Mouse (Mus musculus) neural tube, embryonic 14.5 days (tissue): ENCODE measurements at regions not wholly inside any gene's neighbourhood (a gene's known extent, or its start where the extent isn't known, plus 50 kb on each side); places are given as distances from the start of the nearest gene placed in this dataset.

Experiments
- ATAC-seq: fragments of 200-750 bp; cut with Nextera tagmentation; 2 replicates; pipeline ENCODE4 v1.8.0; 2017; ENCODE audit warnings: low read depth, mild to moderate bottlenecking, moderate TSS enrichment, moderate library complexity
- H3K27ac ChIP-seq: fragments of 300-500 bp; sonication (generic); 2 replicates; pipeline ENCODE4 v1.5.1; 2014; ENCODE audit warnings: low read depth, mild to moderate bottlenecking, control low read depth, low read length, moderate library complexity, mixed read lengths
- H3K27me3 ChIP-seq: fragments of 300-500 bp; sonication (generic); 2 replicates; pipeline ENCODE4 v1.6.1; 2014; ENCODE audit warnings: low read length; ENCODE audit not compliant: control insufficient read depth, insufficient read depth
- H3K36me3 ChIP-seq: fragments of 300-500 bp; sonication (generic); 2 replicates; pipeline ENCODE4 v1.6.1; 2014; ENCODE audit warnings: low read length, mixed read lengths; ENCODE audit not compliant: control insufficient read depth, insufficient read depth
- H3K4me1 ChIP-seq: fragments of 300-500 bp; sonication (generic); 2 replicates; pipeline ENCODE4 v1.6.1; 2014; ENCODE audit warnings: low read length; ENCODE audit not compliant: control insufficient read depth, insufficient read depth
- H3K4me2 ChIP-seq: fragments of 300-500 bp; sonication (generic); 2 replicates; pipeline ENCODE4 v1.6.1; 2014; ENCODE audit warnings: mild to moderate bottlenecking, low read depth, low read length, control low read depth
- H3K4me3 ChIP-seq: fragments of 300-500 bp; sonication (generic); 2 replicates; pipeline ENCODE4 v1.5.1; 2014; ENCODE audit warnings: low read depth, low read length, control low read depth, mixed read lengths
- H3K9ac ChIP-seq: fragments of 300-500 bp; sonication (generic); replicated peaks from 2 replicates; pipeline ENCODE4 v1.6.1; 2014; ENCODE audit warnings: low read depth, mild to moderate bottlenecking, control low read depth, low read length, mixed read lengths
- H3K9me3 ChIP-seq: fragments of 300-500 bp; sonication (generic); 2 replicates; pipeline ENCODE4 v1.6.1; 2016; ENCODE audit warnings: low read length; ENCODE audit not compliant: control insufficient read depth
- WGBS: fragments of 180-500 bp; shearing (Covaris S2); extraction: QIAGEN DNeasy Blood & Tissue Kit; methylation state at CpG from one replicate; pipeline ENCODE4 v1.1.7; 2014; 5-methylcytosine and 5-hydroxymethylcytosine counted together

GRCm38 (mm10) chr6:110120406-110120805 is 525.0 kb upstream of the Grm7 start:
- Histone ChIP-seq H3K9ac (no peak overlapping the region), H3K4me2 (no peak overlapping the region), H3K27me3 (no peaks in the 10 kb centered on the region), H3K4me3 (no peak overlapping the region), H3K27ac (no peak overlapping the region), H3K9me3 (no peaks in the 10 kb centered on the region), H3K4me1 (no peaks in the 10 kb centered on the region), H3K36me3 (no peaks in the 10 kb centered on the region)
- ATAC-seq, result no peak
- 97% methylated on average over 1 of the region's 1 CpGs for WGBS

GRCm38 (mm10) chr6:110132271-110132670 is 513.1 kb upstream of the Grm7 start:
- no peak overlapping the region for H3K4me3 ChIP-seq
- 89% methylated on average over 3 of the region's 3 CpGs for WGBS
- no peaks in the 10 kb centered on the region; the same call in 1 of the 2 replicates for H3K4me1 ChIP-seq
- H3K27ac ChIP-seq, result no peak overlapping the region
- H3K4me2 ChIP-seq, result no peak overlapping the region
- no peaks in the 10 kb centered on the region for H3K27me3 ChIP-seq
- H3K9ac ChIP-seq, result no peak overlapping the region
- H3K9me3 ChIP-seq, result no peaks in the 10 kb centered on the region
- H3K36me3 ChIP-seq, result no peaks in the 10 kb centered on the region
- no peak for ATAC-seq

GRCm38 (mm10) chr6:110133587-110133986 is 511.8 kb upstream of the Grm7 start:
- no peaks in the 10 kb centered on the region for H3K27me3 ChIP-seq
- no peaks in the 10 kb centered on the region for H3K9me3 ChIP-seq
- no peaks in the 10 kb centered on the region; the same call in 1 of the 2 replicates for H3K4me1 ChIP-seq
- no peak overlapping the region for H3K9ac ChIP-seq
- H3K4me3 ChIP-seq, result no peak overlapping the region
- WGBS, result 88% methylated on average over 1 of the region's 1 CpGs
- no peak overlapping the region for H3K27ac ChIP-seq
- no peak overlapping the region for H3K4me2 ChIP-seq
- no peaks in the 10 kb centered on the region for H3K36me3 ChIP-seq
- ATAC-seq, result no peak

- WGBS, result 14% methylated on average over 7 of the region's 7 CpGs
- Histone ChIP-seq H3K27ac (no peak overlapping the region), H3K4me1 (no peaks in the 10 kb centered on the region; the same call in 1 of the 2 replicates)
Measured at GRCm38 (mm10) chr6:110137043-110137650, 508.2 kb upstream of the Grm7 start.

GRCm38 (mm10) chr6:110139396-110139795 is 506.0 kb upstream of the Grm7 start:
- Histone ChIP-seq H3K27me3 (no peaks in the 10 kb centered on the region), H3K4me1 (no peaks in the 10 kb centered on the region; the same call in 1 of the 2 replicates), H3K36me3 (no peaks in the 10 kb centered on the region), H3K4me3 (no peak overlapping the region), H3K9me3 (no peaks in the 10 kb centered on the region), H3K9ac (no peak overlapping the region), H3K4me2 (no peak overlapping the region), H3K27ac (no peak overlapping the region)
- ATAC-seq, result no peak
- WGBS, result 93% methylated on average over 2 of the region's 2 CpGs

More at GRCm38 (mm10) chr6:110137043-110137650, 508.2 kb upstream of the Grm7 start:
- no peak overlapping the region for H3K4me2 ChIP-seq
- no peaks in the 10 kb centered on the region for H3K9me3 ChIP-seq
- H3K36me3 ChIP-seq, result no peaks in the 10 kb centered on the region
- ATAC-seq, result no peak
- H3K9ac ChIP-seq, result no peak overlapping the region
- H3K4me3 ChIP-seq, result no peak overlapping the region
- no peaks in the 10 kb centered on the region for H3K27me3 ChIP-seq

- Histone ChIP-seq H3K9ac (no peak overlapping the region), H3K4me3 (no peak overlapping the region), H3K9me3 (no peaks in the 10 kb centered on the region), H3K27ac (no peak overlapping the region), H3K4me1 (no peaks in the 10 kb centered on the region), H3K4me2 (no peak overlapping the region), H3K36me3 (no peaks in the 10 kb centered on the region), H3K27me3 (no peaks in the 10 kb centered on the region)
- peak; percentile 41; the same call in 1 of the 2 replicates for ATAC-seq
- 59% methylated on average over 2 of the region's 2 CpGs for WGBS
Measured at GRCm38 (mm10) chr6:110168539-110168938, 476.8 kb upstream of the Grm7 start.

GRCm38 (mm10) chr6:110205973-110206372 is 439.4 kb upstream of the Grm7 start:
- Histone ChIP-seq H3K27me3 (no peaks in the 10 kb centered on the region), H3K9me3 (no peaks in the 10 kb centered on the region), H3K4me2 (no peak overlapping the region), H3K27ac (no peak overlapping the region), H3K4me1 (no peaks in the 10 kb centered on the region), H3K36me3 (no peaks in the 10 kb centered on the region), H3K9ac (no peak overlapping the region), H3K4me3 (no peak overlapping the region)
- 35% methylated on average over 2 of the region's 2 CpGs for WGBS
- peak; percentile 76 for ATAC-seq

GRCm38 (mm10) chr6:110208822-110209221 is 436.6 kb upstream of the Grm7 start:
- Histone ChIP-seq H3K4me1 (no peaks in the 10 kb centered on the region), H3K9ac (no peak overlapping the region), H3K9me3 (no peaks in the 10 kb centered on the region), H3K27ac (no peak overlapping the region), H3K4me2 (no peak overlapping the region), H3K36me3 (no peaks in the 10 kb centered on the region), H3K27me3 (no peaks in the 10 kb centered on the region), H3K4me3 (no peak overlapping the region)
- 90% methylated on average over 1 of the region's 1 CpGs for WGBS
- ATAC-seq, result no peak

GRCm38 (mm10) chr6:110247490-110247889 is 397.9 kb upstream of the Grm7 start:
- H3K27me3 ChIP-seq, result no peaks in the 10 kb centered on the region
- no peak for ATAC-seq
- H3K36me3 ChIP-seq, result no peaks in the 10 kb centered on the region
- H3K4me3 ChIP-seq, result no peak overlapping the region
- H3K4me2 ChIP-seq, result no peak overlapping the region
- no peaks in the 10 kb centered on the region for H3K4me1 ChIP-seq
- no peaks in the 10 kb centered on the region for H3K9me3 ChIP-seq
- no peak overlapping the region for H3K9ac ChIP-seq
- H3K27ac ChIP-seq, result no peak overlapping the region
- WGBS, result 52% methylated on average over 1 of the region's 1 CpGs
